Comparison of ENCODE assay signal across 8 mouse cellular contexts in genomic region chr4:130188806-130189297, GRCm38 (mm10). TPM values are rescaled to one million over a fixed set of nuclear protein-coding genes. Genes with fewer than 3 reads are reported as not detected.
DNase-seq lines count a peak whose midpoint lies in the region; ATAC-seq and TF ChIP-seq lines count a peak whose summit lies in the region.

No protein-coding gene starts in this region.

- peak; percentile 71 for DNase-seq in CD4-positive helper T cell, adult 2 months (ENCODE audit: low read depth, low spot score)
- DNase-seq in liver, adult 2 months (ENCODE audit: extremely low read depth, low read depth, low spot score): peak; percentile 53
- DNase-seq in natural killer cell, adult 2 months (ENCODE audit: low spot score in 2 of 2): peak; percentile 46 to 57

- H3K4me1 ChIP-seq in bone marrow macrophage, adult 2 months (ENCODE audit: control insufficient read depth, insufficient read depth, low read length): no peaks in the 10 kb centered on the region
- no peaks in the 10 kb centered on the region for H3K4me1 ChIP-seq in embryonic fibroblast, embryonic 13.5 days (ENCODE audit: control insufficient read depth, insufficient read depth, low read length)
- H3K4me1 ChIP-seq in heart, embryonic 12.5 days (replicated peaks): no peaks in the 10 kb centered on the region
- 0 out of 2 replicates have a peak, but pooled peaks cover 4% of the 10 kb centered on the region for H3K4me1 ChIP-seq in kidney, embryonic 16.5 days (ENCODE audit: insufficient read depth, low read length)
- no peaks in the 10 kb centered on the region for H3K4me1 ChIP-seq in liver, adult 2 months (ENCODE audit: control insufficient read depth, insufficient read depth, low read length)
- no peaks in the 10 kb centered on the region for H3K4me1 ChIP-seq in stomach, embryonic 14.5 days (ENCODE audit: control insufficient read depth, insufficient read depth, low read length)

- H3K27me3 ChIP-seq in heart, embryonic 12.5 days (replicated peaks): peaks cover 32% of the 10 kb centered on the region
- no peaks in the 10 kb centered on the region; the same call in 1 of the 2 replicates for H3K27me3 ChIP-seq in kidney, embryonic 16.5 days (ENCODE audit: insufficient read depth, low read length)
- no peaks in the 10 kb centered on the region for H3K27me3 ChIP-seq in liver, adult 2 months (ENCODE audit: control insufficient read depth, insufficient read depth, low read length)
- no peaks in the 10 kb centered on the region for H3K27me3 ChIP-seq in stomach, embryonic 14.5 days (ENCODE audit: control insufficient read depth, insufficient read depth, low read length)

- H3K4me2 ChIP-seq in heart, embryonic 12.5 days: peak overlapping the region; percentile 50
- H3K4me2 ChIP-seq in kidney, embryonic 16.5 days (replicated peaks; ENCODE audit: low read depth, low read length): peak overlapping the region; percentile 40
- H3K4me2 ChIP-seq in stomach, embryonic 14.5 days (replicated peaks; ENCODE audit: low read depth, low read length): peak overlapping the region; percentile 19; the same call in 1 of the 2 replicates

- H3K27ac ChIP-seq in bone marrow macrophage, adult 2 months (ENCODE audit: insufficient read depth, low read depth, low read length): no peak overlapping the region
- H3K27ac ChIP-seq in embryonic fibroblast, embryonic 13.5 days (ENCODE audit: insufficient read depth, low read length): no peak overlapping the region
- no peak overlapping the region for H3K27ac ChIP-seq in heart, embryonic 12.5 days (ENCODE audit: poor library complexity, severe bottlenecking)
- H3K27ac ChIP-seq in kidney, embryonic 16.5 days (ENCODE audit: low read length): no peak overlapping the region
- no peak overlapping the region for H3K27ac ChIP-seq in liver, adult 2 months (replicated peaks; ENCODE audit: insufficient read depth, low read depth, low read length)
- no peak overlapping the region for H3K27ac ChIP-seq in stomach, embryonic 14.5 days (ENCODE audit: low read length)

- H3K9ac ChIP-seq in heart, embryonic 12.5 days: no peak overlapping the region; the same call in 1 of the 2 replicates
- no peak overlapping the region for H3K9ac ChIP-seq in kidney, embryonic 16.5 days (replicated peaks; ENCODE audit: low read length)
- no peak overlapping the region for H3K9ac ChIP-seq in liver, adult 2 months (ENCODE audit: low read depth, low read length)
- no peak overlapping the region for H3K9ac ChIP-seq in stomach, embryonic 14.5 days (replicated peaks; ENCODE audit: low read depth, low read length)

- TF ChIP-seq CTCF in bone marrow macrophage, adult 2 months (IDR thresholded peaks at IDR 0.05; ENCODE audit: low read depth, low read length): peak; percentile 84
- TF ChIP-seq CTCF in embryonic fibroblast, embryonic 13.5 days (IDR thresholded peaks at IDR 0.05; ENCODE audit: borderline replicate concordance, insufficient read depth, low read length): peak; percentile 92
- peak; percentile 99 for TF ChIP-seq CTCF in liver, adult 2 months (IDR thresholded peaks at IDR 0.05; ENCODE audit: low read depth, low read length)

- ATAC-seq in heart, embryonic 12.5 days (ENCODE audit: insufficient number of reproducible peaks, low FRiP score): peak; percentile 72
- peak; percentile 71 for ATAC-seq in kidney, embryonic 16.5 days (ENCODE audit: low FRiP score, low TSS enrichment)
- 0 out of 2 replicates have a peak, but pooled peaks have one; percentile 53 for ATAC-seq in stomach, embryonic 14.5 days (ENCODE audit: insufficient number of reproducible peaks, insufficient read depth, low FRiP score, low read depth)

- H3K36me3 ChIP-seq in heart, embryonic 12.5 days: no peaks in the 10 kb centered on the region
- no peaks in the 10 kb centered on the region for H3K36me3 ChIP-seq in kidney, embryonic 16.5 days (ENCODE audit: insufficient read depth, low read length)
- H3K36me3 ChIP-seq in liver, adult 2 months (ENCODE audit: control insufficient read depth, insufficient read depth, low read length): no peaks in the 10 kb centered on the region
- H3K36me3 ChIP-seq in stomach, embryonic 14.5 days (ENCODE audit: control insufficient read depth, insufficient read depth, low read length): no peaks in the 10 kb centered on the region

- no peak for TF ChIP-seq POLR2A in bone marrow macrophage, adult 2 months (IDR thresholded peaks at IDR 0.05; ENCODE audit: borderline replicate concordance, low read depth, low read length)
- TF ChIP-seq POLR2A in embryonic fibroblast, embryonic 13.5 days (IDR thresholded peaks at IDR 0.05; ENCODE audit: low read depth, low read length): no peak
- no peak for TF ChIP-seq POLR2A in liver, adult 2 months (IDR thresholded peaks at IDR 0.05; ENCODE audit: extremely low read depth, insufficient read depth, low read length)

- WGBS in heart, embryonic 12.5 days: 4% methylated on average over 13 of the region's 13 CpGs
- 2% methylated on average over 13 of the region's 13 CpGs for WGBS in kidney, embryonic 16.5 days
- WGBS in liver, adult 2 months: 2% methylated on average over 13 of the region's 13 CpGs
- 2% methylated on average over 13 of the region's 13 CpGs for WGBS in stomach, embryonic 14.5 days

- H3K4me3 ChIP-seq in bone marrow macrophage, adult 2 months (ENCODE audit: insufficient read depth, low read length): no peak overlapping the region
- peak overlapping the region; percentile 16; the same call in 1 of the 2 replicates for H3K4me3 ChIP-seq in embryonic fibroblast, embryonic 13.5 days (ENCODE audit: insufficient read depth, low read length)
- H3K4me3 ChIP-seq in heart, embryonic 12.5 days: peak overlapping the region; percentile 27
- H3K4me3 ChIP-seq in kidney, embryonic 16.5 days (ENCODE audit: low read length): no peak overlapping the region
- no peak overlapping the region for H3K4me3 ChIP-seq in liver, adult 2 months (ENCODE audit: insufficient read depth, low read depth, low read length)
- H3K4me3 ChIP-seq in stomach, embryonic 14.5 days (ENCODE audit: low read depth, low read length): no peak overlapping the region

- no peaks in the 10 kb centered on the region for H3K9me3 ChIP-seq in heart, embryonic 12.5 days (replicated peaks)
- H3K9me3 ChIP-seq in kidney, embryonic 16.5 days (ENCODE audit: low read length): no peaks in the 10 kb centered on the region
- H3K9me3 ChIP-seq in stomach, embryonic 14.5 days (ENCODE audit: control insufficient read depth, low read depth, low read length): no peaks in the 10 kb centered on the region

- H3K79me2 ChIP-seq in liver, adult 2 months (ENCODE audit: control insufficient read depth, insufficient read depth, low read length): no peaks in the 10 kb centered on the region

RNA-seq across cellular contexts. Expression of gene Tinagl1, which starts 13.9 kb away (rescaled TPM):
- 0.58 and 0.92 TPM in 2 replicates for polyA plus RNA-seq in bone marrow macrophage, adult 2 months (2012; ENCODE audit: insufficient read depth, insufficient read length, missing spikeins)
- 42.1 and 97.0 TPM in 2 replicates for polyA plus RNA-seq in embryonic fibroblast, embryonic 13.5 days (2011; ENCODE audit: insufficient read length, low read depth, missing spikeins)
- 46.6 and 49.8 TPM in 2 replicates for polyA plus RNA-seq in heart, embryonic 12.5 days (2016; fragmentation: Nextera tagmentation; extraction: Ambion mirVana)
- polyA plus RNA-seq in kidney, embryonic 16.5 days (2015; fragmentation: Nextera tagmentation; extraction: Ambion mirVana): 71.2 and 93.4 TPM in 2 replicates
- total RNA-seq in liver, adult 2 months (2014; rRNA removed): 13.3 and 21.4 TPM in 2 replicates
- 30.5 and 35.3 TPM in 2 replicates for polyA plus RNA-seq in liver, adult 2 months (2012; rRNA removed)
- polyA plus RNA-seq in stomach, embryonic 14.5 days (2014; fragmentation: Nextera tagmentation; extraction: Ambion mirVana): 22.1 and 29.2 TPM in 2 replicates

RNA-seq across cellular contexts. Expression of gene Gm853, which starts 33.3 kb away (rescaled TPM):
- polyA plus RNA-seq in bone marrow macrophage, adult 2 months (2012; ENCODE audit: insufficient read depth, insufficient read length, missing spikeins): not detected in 2 replicates
- not detected in 2 replicates for polyA plus RNA-seq in embryonic fibroblast, embryonic 13.5 days (2011; ENCODE audit: insufficient read length, low read depth, missing spikeins)
- polyA plus RNA-seq in heart, embryonic 12.5 days (2016; fragmentation: Nextera tagmentation; extraction: Ambion mirVana): not detected in 2 replicates
- polyA plus RNA-seq in kidney, embryonic 16.5 days (2015; fragmentation: Nextera tagmentation; extraction: Ambion mirVana): 1.2 and 2.6 TPM in 2 replicates
- not detected in 2 replicates for total RNA-seq in liver, adult 2 months (2014; rRNA removed)
- not detected in 2 replicates for polyA plus RNA-seq in liver, adult 2 months (2012; rRNA removed)
- not detected in 2 replicates for polyA plus RNA-seq in stomach, embryonic 14.5 days (2014; fragmentation: Nextera tagmentation; extraction: Ambion mirVana)

RNA-seq across cellular contexts. Expression of gene Hcrtr1, which starts 49.7 kb away (rescaled TPM):
- polyA plus RNA-seq in bone marrow macrophage, adult 2 months (2012; ENCODE audit: insufficient read depth, insufficient read length, missing spikeins): not detected in 2 replicates
- polyA plus RNA-seq in embryonic fibroblast, embryonic 13.5 days (2011; ENCODE audit: insufficient read length, low read depth, missing spikeins): not detected in 2 replicates
- polyA plus RNA-seq in heart, embryonic 12.5 days (2016; fragmentation: Nextera tagmentation; extraction: Ambion mirVana): not detected in 2 replicates
- polyA plus RNA-seq in kidney, embryonic 16.5 days (2015; fragmentation: Nextera tagmentation; extraction: Ambion mirVana): 0.19 and 0.31 TPM in 2 replicates
- total RNA-seq in liver, adult 2 months (2014; rRNA removed): not detected in 2 replicates
- 0.04 TPM in 1 of 2 replicates, not detected in the other for polyA plus RNA-seq in liver, adult 2 months (2012; rRNA removed)
- 0.26 and 0.41 TPM in 2 replicates for polyA plus RNA-seq in stomach, embryonic 14.5 days (2014; fragmentation: Nextera tagmentation; extraction: Ambion mirVana)

Comparison
In these comparisons a context has a peak if more than half of its experiments do, and no peak if none do; other contexts are left out.
1. H3K4me3 ChIP-seq: peak in embryonic fibroblast, embryonic 13.5 days (single experiment) and heart, embryonic 12.5 days (single experiment); none in bone marrow macrophage, adult 2 months (single experiment), kidney, embryonic 16.5 days (single experiment), liver, adult 2 months (single experiment) and stomach, embryonic 14.5 days (single experiment).
2. RNA of gene Tinagl1, which starts 13.9 kb away (polyA plus RNA-seq): 71.2 to 93.4 TPM in kidney, embryonic 16.5 days, 46.6 to 49.8 TPM in heart, embryonic 12.5 days, 42.1 to 97.0 TPM in embryonic fibroblast, embryonic 13.5 days, 30.5 to 35.3 TPM in liver, adult 2 months and 22.1 to 29.2 TPM in stomach, embryonic 14.5 days; 0.58 to 0.92 TPM in bone marrow macrophage, adult 2 months; every median in the first group is over 10 times any median in the second.
3. Peak in every context shown above with its lines, with median percentiles within 50 percentile points of each other: DNase-seq, CTCF ChIP-seq, ATAC-seq and H3K4me2 ChIP-seq.